Mouse (Mus musculus) CH12.LX (cell line): ENCODE results near the gene Tank. TPM values are rescaled to one million over a fixed set of nuclear protein-coding genes. Genes with fewer than 3 reads are reported as not detected.

Source experiments
- DNase-seq: peaks from one replicate; pipeline ENCODE4 v3.0.0-alpha.2; 2013; ENCODE audit errors: extremely low read depth
- H3K27ac ChIP-seq: 2 replicates; pipeline ENCODE4 v1.5.1; 2012; ENCODE audit warnings: low read depth, mild to moderate bottlenecking, control low read depth, moderate library complexity; ENCODE audit not compliant: insufficient read depth
- H3K27me3 ChIP-seq: replicated peaks from 2 replicates; pipeline ENCODE3; 2012; ENCODE audit warnings: inconsistent platforms
- H3K36me3 ChIP-seq, 2 experiments: replicated peaks in 1 of 2; 2 replicates each; pipeline versions ENCODE3 to v1.6.1; 2012; ENCODE audit warnings: inconsistent platforms in 1 of 2, low read length in 1 of 2, mild to moderate bottlenecking in 1 of 2, mixed read lengths in 1 of 2, moderate library complexity in 1 of 2; ENCODE audit not compliant: control insufficient read depth in 1 of 2, insufficient read depth in 1 of 2
- H3K4me1 ChIP-seq, 2 experiments: 2 replicates each; pipeline ENCODE4 v1.6.1; 2012; ENCODE audit warnings: inconsistent platforms in 1 of 2, moderate library complexity in 1 of 2; ENCODE audit not compliant: insufficient read depth in 2 of 2, control insufficient read depth in 1 of 2
- H3K4me2 ChIP-seq: 2 replicates; pipeline ENCODE4 v1.6.1; 2012; ENCODE audit warnings: low read depth, mild to moderate bottlenecking, control low read depth; ENCODE audit not compliant: poor library complexity, insufficient read depth, severe bottlenecking
- H3K4me3 ChIP-seq, 3 experiments: fragments of 150-350 bp in 1 of 3; sonication (generic) in 1 of 3; replicated peaks in 1 of 3; 2 replicates each; pipeline versions ENCODE3 to v1.5.1; 2011 to 2012; ENCODE audit warnings: low read depth in 2 of 3, low read length in 2 of 3, mild to moderate bottlenecking in 2 of 3, moderate library complexity in 2 of 3, control low read depth in 1 of 3, improper control_type of control experiment in 1 of 3, inconsistent platforms in 1 of 3, mixed read lengths in 1 of 3; ENCODE audit not compliant: poor library complexity in 1 of 3
- H3K79me2 ChIP-seq: replicated peaks from 2 replicates; pipeline ENCODE4 v1.6.1; 2012; ENCODE audit warnings: mild to moderate bottlenecking, moderate library complexity; ENCODE audit not compliant: control insufficient read depth, poor library complexity, insufficient read depth, severe bottlenecking; ENCODE audit errors: extremely low read depth
- H3K9ac ChIP-seq: 2 replicates; pipeline ENCODE4 v1.6.1; 2012; ENCODE audit warnings: low read depth, mild to moderate bottlenecking, control low read depth, moderate library complexity; ENCODE audit not compliant: insufficient read depth
- H3K9me3 ChIP-seq: replicated peaks from 2 replicates; pipeline ENCODE3; 2012; ENCODE audit warnings: low read length, inconsistent platforms, mixed read lengths
- BHLHE40 ChIP-seq: IDR thresholded peaks from 2 replicates; pipeline ENCODE4 v1.6.1; 2011; ENCODE audit warnings: mild to moderate bottlenecking, low read depth, low read length, improper control_type of control experiment
- CHD1 ChIP-seq: IDR thresholded peaks from 2 replicates; pipeline ENCODE4 v1.6.1; 2012; ENCODE audit warnings: low read depth, low read length, improper control_type of control experiment, inconsistent platforms
- CHD2 ChIP-seq: IDR thresholded peaks from 2 replicates; pipeline ENCODE4 v1.6.1; 2011; ENCODE audit warnings: low read length, improper control_type of control experiment
- EP300 ChIP-seq: IDR thresholded peaks from 2 replicates; pipeline ENCODE4 v1.6.1; 2011; ENCODE audit warnings: low read length, improper control_type of control experiment
- IRF4 ChIP-seq: IDR thresholded peaks from 2 replicates; pipeline ENCODE4 v1.6.1; 2014; ENCODE audit warnings: low read depth, mild to moderate bottlenecking, inconsistent platforms, low read length, improper control_type of control experiment
- JUN ChIP-seq: IDR thresholded peaks from 2 replicates; pipeline ENCODE4 v1.6.1; 2011; ENCODE audit warnings: low read depth, mild to moderate bottlenecking, low read length, improper control_type of control experiment, moderate library complexity; ENCODE audit not compliant: insufficient read depth
- MXI1 ChIP-seq: IDR thresholded peaks from 2 replicates; pipeline ENCODE4 v1.6.1; 2011; ENCODE audit warnings: mild to moderate bottlenecking, low read depth, low read length, improper control_type of control experiment
- NRF1 ChIP-seq: IDR thresholded peaks from 2 replicates; pipeline ENCODE4 v1.6.1; 2014; ENCODE audit warnings: low read depth, mild to moderate bottlenecking, inconsistent platforms, low read length, improper control_type of control experiment, moderate library complexity
- RAD21 ChIP-seq: IDR thresholded peaks from 2 replicates; pipeline ENCODE4 v1.6.1; 2011; ENCODE audit warnings: low read depth, mild to moderate bottlenecking, low read length, improper control_type of control experiment, moderate library complexity
- SMC3 ChIP-seq: IDR thresholded peaks from 2 replicates; pipeline ENCODE4 v1.6.1; 2011; ENCODE audit warnings: low read depth, low read length, improper control_type of control experiment
- UBTF ChIP-seq: IDR thresholded peaks from 2 replicates; pipeline ENCODE4 v1.6.1; 2012; ENCODE audit warnings: low read depth, mild to moderate bottlenecking, inconsistent platforms, low read length, improper control_type of control experiment, moderate library complexity
- ZKSCAN1 ChIP-seq: IDR thresholded peaks from 2 replicates; pipeline ENCODE4 v1.6.1; 2012; ENCODE audit warnings: low read depth, inconsistent platforms, low read length, improper control_type of control experiment, borderline replicate concordance
- dilution Hi-C: fragments of 300-500 bp; cut with MboI; formaldehyde crosslinking; loops from 2 replicates; pipeline ENCODE4 v1.14.3; 2020; ENCODE audit warnings: low sequenced_read_pairs; ENCODE audit not compliant: extremely low pct_unique_long_range_greater_than_20kb, extremely low pct_ligation_motif_present
- in situ Hi-C: fragments of 300-500 bp; cut with MboI; formaldehyde crosslinking; loops from 3 replicates; pipeline ENCODE4 v1.14.3; 2019; ENCODE audit warnings: low sequenced_read_pairs, low pct_ligation_motif_present, low pct_unique_long_range_greater_than_20kb, mixed read lengths
- polyA plus RNA-seq: library from polyadenylated mRNA; unstranded; fragments of >175 nt; gene quantifications from 2 replicates; pipeline ENCODE4 v1.2.1, GENCODE M21; 2012; ENCODE audit warnings: low read depth; ENCODE audit not compliant: insufficient read length
- total RNA-seq, 2 experiments: library from RNA; depleted of rRNA; stranded (reverse); fragments of 300-350 nt in 1 of 2; fragments of >200 nt in 1 of 2; gene quantifications; 2 replicates each; pipeline ENCODE4 v1.2.3; 2012 to 2014

Tank gene
- total and polyA plus RNA-seq, 3 experiments, result 45.7 to 152 (median 68.7) TPM

- DNase-seq, result no peak
- no peaks in the 10 kb centered on the region for H3K9me3 ChIP-seq
- dilution Hi-C loops (no loop called here), in situ Hi-C loops (no loop called here)
- no peaks in the 10 kb centered on the region for H3K36me3 ChIP-seq
- H3K4me3 ChIP-seq, result no peak overlapping the region
- no peaks in the 10 kb centered on the region for H3K27me3 ChIP-seq
- no peak overlapping the region for H3K4me2 ChIP-seq
- H3K27ac ChIP-seq, result no peak overlapping the region
- H3K4me1 ChIP-seq, result 0 out of 4 replicates have a peak, but pooled peaks cover 0 to under 1% of the 10 kb centered on the region in 2 experiments
- no peaks in the 10 kb centered on the region for H3K79me2 ChIP-seq
- TF ChIP-seq BHLHE40, result no peak
- no peak for TF ChIP-seq UBTF
- no peak for TF ChIP-seq RAD21
- H3K9ac ChIP-seq, result no peak overlapping the region
Measured at GRCm38 (mm10) chr2:61681572-61681971, 103.2 kb downstream of the Tank start.

- H3K4me2 ChIP-seq, result no peak overlapping the region
- H3K27ac ChIP-seq, result no peak overlapping the region
- no peaks in the 10 kb centered on the region for H3K4me1 ChIP-seq
- H3K79me2 ChIP-seq, result no peaks in the 10 kb centered on the region
- no peak overlapping the region for H3K4me3 ChIP-seq
- H3K27me3 ChIP-seq, result no peaks in the 10 kb centered on the region
- dilution Hi-C loops (no loop called here), in situ Hi-C loops (no loop called here)
- H3K36me3 ChIP-seq, result no peaks in the 10 kb centered on the region
- DNase-seq, result no peak
- TF ChIP-seq JUN (no peak), CHD2 (no peak), CHD1 (no peak), BHLHE40 (no peak), MXI1 (no peak), ZKSCAN1 (no peak), SMC3 (no peak), NRF1 (no peak), IRF4 (no peak), EP300 (no peak)
- H3K9me3 ChIP-seq, result no peaks in the 10 kb centered on the region
- no peak overlapping the region for H3K9ac ChIP-seq
Measured at GRCm38 (mm10) chr2:61686533-61686932, 108.1 kb downstream of the Tank start.

- DNase-seq, result no peak
- Histone ChIP-seq H3K36me3 (no peaks in the 10 kb centered on the region), H3K9ac (no peak overlapping the region), H3K79me2 (no peaks in the 10 kb centered on the region), H3K4me2 (no peak overlapping the region), H3K27ac (no peak overlapping the region), H3K4me3 (no peak overlapping the region), H3K9me3 (no peaks in the 10 kb centered on the region), H3K27me3 (no peaks in the 10 kb centered on the region), H3K4me1 (0 out of 4 replicates have a peak, but pooled peaks cover 0 to 3% of the 10 kb centered on the region in 2 experiments)
- no peak for TF ChIP-seq JUN
- in situ Hi-C loops (no loop called here), dilution Hi-C loops (no loop called here)
Measured at GRCm38 (mm10) chr2:61689086-61689485, 110.7 kb downstream of the Tank start.

Other genes starting within 250 kb of the Tank start
- gene Psmd14, start 133.1 kb downstream of the Tank start, total RNA-seq (2012; rRNA removed), result 159 and 197 TPM in 2 replicates
- gene Psmd14, start 133.1 kb downstream of the Tank start, total RNA-seq (2014; rRNA removed), result 418 and 453 TPM in 2 replicates
- 228 and 267 TPM in 2 replicates for gene Psmd14, start 133.1 kb downstream of the Tank start, polyA plus RNA-seq
- 0.25 and 0.34 TPM in 2 replicates for gene Tbr1, start 224.3 kb downstream of the Tank start, total RNA-seq (2012; rRNA removed)
- gene Tbr1, start 224.3 kb downstream of the Tank start, total RNA-seq (2014; rRNA removed), result 0.05 TPM in 1 of 2 replicates, not detected in the other
- gene Tbr1, start 224.3 kb downstream of the Tank start, polyA plus RNA-seq, result 0.10 and 0.20 TPM in 2 replicates